ENCODE assay signal across 30 mouse cellular contexts in genomic region chr5:74227352-74227751, GRCm38 (mm10). TPM values are rescaled to one million over a fixed set of nuclear protein-coding genes. Genes with fewer than 3 reads are reported as not detected.
DNase-seq lines count a peak whose midpoint lies in the region; ATAC-seq and TF ChIP-seq lines count a peak whose summit lies in the region.
"Had no signal": no experiment of that assay in that cellular context is flagged by ENCODE, and none has a peak within 500 bp of the region (broad histone marks: within the 10 kb centered on the region; RNA-seq: fewer than 3 reads in every experiment).

No protein-coding gene starts in this region.

- peak; percentile 28 for DNase-seq in kidney, adult 11 months
- DNase-seq in kidney, postnatal 10 days, result no peak
- peak; percentile 54 for DNase-seq in kidney, adult 2 months
- peak; percentile 31 for DNase-seq in kidney, postnatal 14 days
- DNase-seq in cerebellum, postnatal 36 days, result no peak
- no peak for DNase-seq in midbrain, embryonic 10.5 days (ENCODE audit: low spot score)
- DNase-seq: adrenal gland, postnatal 14 days; cerebellum, adult 11 months; cerebellum, adult 2 months; cerebellum, adult 9-11 months; cerebellum, postnatal 25 days; embryo, embryonic 11 days; gastrocnemius, postnatal 10 days; gastrocnemius, postnatal 36 days; heart, adult 2 months; heart, postnatal 14 days; heart, postnatal 4 days had no signal

- H3K4me1 ChIP-seq in kidney, adult 2 months (ENCODE audit: control insufficient read depth, insufficient read depth, low read length), result peaks cover 7% of the 10 kb centered on the region; the same call in 1 of the 2 replicates
- H3K4me1 ChIP-seq in kidney, embryonic 15.5 days, result peaks cover 21% of the 10 kb centered on the region
- peaks cover 28% of the 10 kb centered on the region for H3K4me1 ChIP-seq in midbrain, embryonic 10.5 days
- H3K4me1 ChIP-seq: forebrain, embryonic 13.5 days had no signal

- peak overlapping the region; percentile 79 for H3K27ac ChIP-seq in kidney, adult 2 months (ENCODE audit: insufficient read depth, low read depth, low read length)
- H3K27ac ChIP-seq in kidney, embryonic 15.5 days, result peak overlapping the region; percentile 51; the same call in 1 of the 2 replicates
- H3K27ac ChIP-seq in midbrain, embryonic 10.5 days (replicated peaks), result no peak overlapping the region
- H3K27ac ChIP-seq: embryonic facial prominence, embryonic 10.5 days; embryonic facial prominence, embryonic 13.5 days; forebrain, embryonic 13.5 days; heart, adult 2 months; heart, embryonic 10.5 days; heart, embryonic 13.5 days; hindbrain, embryonic 14.5 days had no signal

- ATAC-seq in kidney, embryonic 15.5 days (replicated peaks; ENCODE audit: low FRiP score), result peak; percentile 68
- ATAC-seq in CD4-positive, CD25-positive, alpha-beta regulatory T cell, adult 4 months, result no peak
- ATAC-seq: forebrain, embryonic 13.5 days; forebrain, embryonic 16.5 days; Patski had no signal

- H3K4me3 ChIP-seq in kidney, adult 2 months (ENCODE audit: insufficient read depth, low read depth, low read length), result peak overlapping the region; percentile 24; the same call in 1 of the 2 replicates
- H3K4me3 ChIP-seq in kidney, embryonic 15.5 days (replicated peaks), result no peak overlapping the region
- no peak overlapping the region for H3K4me3 ChIP-seq in midbrain, embryonic 10.5 days
- H3K4me3 ChIP-seq: embryonic facial prominence, embryonic 10.5 days; embryonic facial prominence, embryonic 13.5 days; erythroblast, embryonic 14.5 days; forebrain, embryonic 13.5 days; heart, adult 2 months; heart, embryonic 10.5 days; heart, embryonic 13.5 days had no signal

- WGBS in kidney, adult 2 months, result 37% methylated on average over 6 of the region's 6 CpGs
- WGBS in kidney, embryonic 15.5 days, result 80% methylated on average over 6 of the region's 6 CpGs
- 94% methylated on average over 6 of the region's 6 CpGs for WGBS in midbrain, embryonic 10.5 days

- TF ChIP-seq CTCF in kidney, adult 2 months (conservative IDR thresholded peaks at IDR 0.05; ENCODE audit: insufficient read depth, insufficient read length, low read depth, low read length), result no peak

- no peaks in the 10 kb centered on the region for H3K36me3 ChIP-seq in kidney, adult 2 months (ENCODE audit: control insufficient read depth, insufficient read depth, low read length)
- H3K36me3 ChIP-seq in kidney, embryonic 15.5 days, result no peaks in the 10 kb centered on the region
- H3K36me3 ChIP-seq in midbrain, embryonic 10.5 days, result no peaks in the 10 kb centered on the region
- H3K36me3 ChIP-seq: embryonic facial prominence, embryonic 10.5 days; embryonic facial prominence, embryonic 13.5 days; G1E; heart, embryonic 10.5 days; heart, embryonic 13.5 days had no signal

- no peaks in the 10 kb centered on the region for H3K9me3 ChIP-seq in kidney, embryonic 15.5 days (replicated peaks)
- H3K9me3 ChIP-seq in midbrain, embryonic 10.5 days (replicated peaks), result no peaks in the 10 kb centered on the region
- H3K9me3 ChIP-seq: embryonic facial prominence, embryonic 10.5 days; embryonic facial prominence, embryonic 13.5 days; forebrain, embryonic 13.5 days; G1E; heart, embryonic 10.5 days; heart, embryonic 13.5 days had no signal

- TF ChIP-seq POLR2A in kidney, adult 2 months (IDR thresholded peaks at IDR 0.05; ENCODE audit: low read depth, low read length), result no peak

- H3K4me2 ChIP-seq in kidney, embryonic 15.5 days, result 0 out of 2 replicates have a peak overlapping the region, but pooled peaks have one; percentile 16
- H3K4me2 ChIP-seq: embryonic facial prominence, embryonic 13.5 days; forebrain, embryonic 13.5 days; heart, embryonic 13.5 days; hindbrain, embryonic 14.5 days had no signal

- no peaks in the 10 kb centered on the region for H3K27me3 ChIP-seq in kidney, adult 2 months (replicated peaks; ENCODE audit: control insufficient read depth, insufficient read depth, low read length)
- no peaks in the 10 kb centered on the region for H3K27me3 ChIP-seq in kidney, embryonic 15.5 days
- no peaks in the 10 kb centered on the region for H3K27me3 ChIP-seq in midbrain, embryonic 10.5 days (ENCODE audit: low read depth, poor library complexity, severe bottlenecking)
- H3K27me3 ChIP-seq: CH12.LX; embryonic facial prominence, embryonic 13.5 days; forebrain, embryonic 13.5 days; heart, embryonic 13.5 days; Patski had no signal

- no peak overlapping the region for H3K9ac ChIP-seq in kidney, embryonic 15.5 days
- H3K9ac ChIP-seq: embryonic facial prominence, embryonic 13.5 days; forebrain, embryonic 13.5 days; heart, embryonic 13.5 days; hindbrain, embryonic 14.5 days had no signal

RNA-seq across cellular contexts. Expression of gene Rasl11b, which starts 32.3 kb away (rescaled TPM):
- polyA plus RNA-seq in kidney, adult 2 months (2012; rRNA removed), result 43.1 and 44.9 TPM in 2 replicates
- 60.3 and 63.1 TPM in 2 replicates for polyA plus RNA-seq in kidney, embryonic 15.5 days (2015; fragmentation: Nextera tagmentation; extraction: Ambion mirVana)
- polyA plus RNA-seq in CD4-positive, CD25-positive, alpha-beta regulatory T cell, adult 4 months (2017; shearing (Covaris generic)), result 1 to 10 TPM; 3.4 to 5.0 TPM
- 27.3 and 30.3 TPM in 2 replicates for polyA plus RNA-seq in midbrain, embryonic 10.5 days (2016; fragmentation: Nextera tagmentation; extraction: Ambion mirVana)
- polyA plus RNA-seq: erythroblast, embryonic 14.5 days had no signal

Comparison
In these comparisons a context has a peak if more than half of its experiments do, and no peak if none do; other contexts are left out.
1. DNase-seq: peak in kidney, adult 11 months (single experiment), kidney, adult 2 months (single experiment) and kidney, postnatal 14 days (single experiment); none in kidney, postnatal 10 days (single experiment), cerebellum, postnatal 36 days (0 of 2) and midbrain, embryonic 10.5 days (single experiment).